Mouse (Mus musculus) hindbrain, embryonic 11.5 days (tissue): ENCODE data around the gene Olfr619. TPM values are rescaled to one million over a fixed set of nuclear protein-coding genes. Genes with fewer than 3 reads are reported as not detected.

Experiments
- ATAC-seq: fragments of 200-750 bp; cut with Nextera tagmentation; 2 replicates; pipeline ENCODE4 v1.8.0; 2017; ENCODE audit warnings: mild to moderate bottlenecking, moderate TSS enrichment, moderate library complexity; ENCODE audit not compliant: low FRiP score
- DNase-seq: peaks from one replicate; pipeline ENCODE4 v3.0.0-alpha.2; 2015; ENCODE audit warnings: low spot score
- H3K27ac ChIP-seq: fragments of 300-500 bp; sonication (generic); 2 replicates; pipeline ENCODE4 v1.5.1; 2014; ENCODE audit warnings: mild to moderate bottlenecking, low read depth, low read length
- H3K27me3 ChIP-seq: fragments of 300-500 bp; sonication (generic); 2 replicates; pipeline ENCODE4 v1.6.1; 2014; ENCODE audit warnings: mild to moderate bottlenecking, low read length, moderate library complexity, mixed read lengths; ENCODE audit not compliant: control insufficient read depth, insufficient read depth
- H3K36me3 ChIP-seq: fragments of 300-500 bp; sonication (generic); 2 replicates; pipeline ENCODE4 v1.6.1; 2014; ENCODE audit warnings: mild to moderate bottlenecking, low read length, moderate library complexity, mixed read lengths; ENCODE audit not compliant: control insufficient read depth, insufficient read depth
- H3K4me1 ChIP-seq: fragments of 300-500 bp; sonication (generic); replicated peaks from 2 replicates; pipeline ENCODE4 v1.6.1; 2014; ENCODE audit warnings: low read length, mixed read lengths; ENCODE audit not compliant: control insufficient read depth, insufficient read depth
- H3K4me2 ChIP-seq: fragments of 300-500 bp; sonication (generic); replicated peaks from 2 replicates; pipeline ENCODE4 v1.6.1; 2014; ENCODE audit warnings: mild to moderate bottlenecking, low read depth, low read length
- H3K4me3 ChIP-seq: fragments of 300-500 bp; sonication (generic); 2 replicates; pipeline ENCODE4 v1.5.1; 2014; ENCODE audit warnings: low read depth, low read length
- H3K9ac ChIP-seq: fragments of 300-500 bp; sonication (generic); 2 replicates; pipeline ENCODE4 v1.6.1; 2014; ENCODE audit warnings: low read depth, low read length
- H3K9me3 ChIP-seq: fragments of 300-500 bp; sonication (generic); 2 replicates; pipeline ENCODE4 v1.6.1; 2016; ENCODE audit warnings: low read length; ENCODE audit not compliant: control insufficient read depth
- WGBS: fragments of 180-500 bp; shearing (Covaris S2); extraction: QIAGEN DNeasy Blood & Tissue Kit; methylation state at CpG from one replicate; pipeline ENCODE4 v1.1.7; 2014; 5-methylcytosine and 5-hydroxymethylcytosine counted together
- polyA plus RNA-seq: library from polyadenylated mRNA; unstranded; fragments of >200 nt; fragmentation: Nextera tagmentation; extraction: Ambion mirVana; gene quantifications from 2 replicates; pipeline ENCODE4 v1.2.1, GENCODE M21; 2014

The Olfr619 gene
- polyA plus RNA-seq = not detected in 2 replicates

- H3K4me1 ChIP-seq = no peaks in the 10 kb centered on the region
- no peak within 1 kb of the TSS for H3K27ac ChIP-seq
- no peak within 1 kb of the TSS for H3K4me2 ChIP-seq
- H3K9ac ChIP-seq = no peak within 1 kb of the TSS
- H3K36me3 ChIP-seq = no peaks in the 10 kb centered on the region
- DNase-seq = no peak
- no peaks in the 10 kb centered on the region for H3K9me3 ChIP-seq
- ATAC-seq = no peak
- H3K27me3 ChIP-seq = no peaks in the 10 kb centered on the region
- no peak within 1 kb of the TSS for H3K4me3 ChIP-seq
Observed at GRCm38 (mm10) chr7:103600275-103600674, at the start of gene Olfr619. Gene Olfr619, plus strand, starts transcription at chr7:103600575.

- H3K27me3 ChIP-seq = no peaks in the 10 kb centered on the region
- 87% methylated on average over 2 of the region's 2 CpGs for WGBS
- H3K4me2 ChIP-seq = no peak within 1 kb of the TSS
- H3K27ac ChIP-seq = no peak within 1 kb of the TSS
- no peaks in the 10 kb centered on the region for H3K36me3 ChIP-seq
- no peaks in the 10 kb centered on the region for H3K9me3 ChIP-seq
- DNase-seq (no peak), ATAC-seq (no peak)
- no peak within 1 kb of the TSS for H3K4me3 ChIP-seq
- no peak within 1 kb of the TSS for H3K9ac ChIP-seq
- no peaks in the 10 kb centered on the region for H3K4me1 ChIP-seq
Observed at GRCm38 (mm10) chr7:103555779-103556178, 44.6 kb upstream of the Olfr619 start, which contains the start of gene Olfr615. Gene Olfr615, plus strand, starts transcription at chr7:103556079.

- Histone ChIP-seq H3K27me3 (no peaks in the 10 kb centered on the region), H3K9me3 (no peaks in the 10 kb centered on the region), H3K27ac (no peak within 1 kb of the TSS), H3K4me3 (no peak within 1 kb of the TSS), H3K9ac (no peak within 1 kb of the TSS), H3K4me2 (no peak within 1 kb of the TSS), H3K36me3 (no peaks in the 10 kb centered on the region), H3K4me1 (no peaks in the 10 kb centered on the region)
- WGBS = 77% methylated on average over 3 of the region's 3 CpGs
- no peak for DNase-seq
- ATAC-seq = no peak
Observed at GRCm38 (mm10) chr7:103569043-103569442, 31.3 kb upstream of the Olfr619 start, which contains the start of gene Olfr616. Gene Olfr616, minus strand, starts transcription at chr7:103569143.

- no peak for DNase-seq
- H3K9me3 ChIP-seq = no peaks in the 10 kb centered on the region
- no peaks in the 10 kb centered on the region for H3K36me3 ChIP-seq
- no peak within 1 kb of the TSS for H3K4me2 ChIP-seq
- no peaks in the 10 kb centered on the region for H3K27me3 ChIP-seq
- ATAC-seq = no peak
- 90% methylated on average over 1 of the region's 1 CpGs for WGBS
- no peak within 1 kb of the TSS for H3K27ac ChIP-seq
- H3K4me3 ChIP-seq = no peak within 1 kb of the TSS
- no peaks in the 10 kb centered on the region for H3K4me1 ChIP-seq
- no peak within 1 kb of the TSS for H3K9ac ChIP-seq
Observed at GRCm38 (mm10) chr7:103572761-103573160, 27.6 kb upstream of the Olfr619 start, which contains the start of gene Olfr617. Gene Olfr617, plus strand, starts transcription at chr7:103573061.

GRCm38 (mm10) chr7:103589803-103590202 is 10.6 kb upstream of the Olfr619 start, which contains the start of gene Olfr618:
Gene Olfr618, plus strand, starts transcription at chr7:103590103.
- ATAC-seq (no peak), DNase-seq (no peak)
- Histone ChIP-seq H3K4me3 (no peak within 1 kb of the TSS), H3K4me2 (no peak within 1 kb of the TSS), H3K9ac (no peak within 1 kb of the TSS), H3K4me1 (no peaks in the 10 kb centered on the region), H3K27me3 (no peaks in the 10 kb centered on the region), H3K27ac (no peak within 1 kb of the TSS), H3K9me3 (no peaks in the 10 kb centered on the region), H3K36me3 (no peaks in the 10 kb centered on the region)
- 67% methylated on average over 2 of the region's 2 CpGs for WGBS

GRCm38 (mm10) chr7:103607425-103607824 is 7.0 kb downstream of the Olfr619 start:
- 83% methylated on average over 2 of the region's 2 CpGs for WGBS

GRCm38 (mm10) chr7:103612434-103612833 is 12.1 kb downstream of the Olfr619 start, which contains the start of gene Olfr620:
Gene Olfr620, minus strand, starts transcription at chr7:103612534.
- WGBS = 78% methylated on average over 2 of the region's 2 CpGs
- Histone ChIP-seq H3K4me1 (no peaks in the 10 kb centered on the region), H3K9ac (no peak within 1 kb of the TSS), H3K27ac (no peak within 1 kb of the TSS), H3K9me3 (no peaks in the 10 kb centered on the region), H3K27me3 (no peaks in the 10 kb centered on the region), H3K4me3 (no peak within 1 kb of the TSS), H3K4me2 (no peak within 1 kb of the TSS), H3K36me3 (no peaks in the 10 kb centered on the region)
- ATAC-seq (no peak), DNase-seq (no peak)

More at GRCm38 (mm10) chr7:103607425-103607824, 7.0 kb downstream of the Olfr619 start:
- no peak for ATAC-seq
- H3K27ac ChIP-seq = no peak overlapping the region
- H3K9me3 ChIP-seq = no peaks in the 10 kb centered on the region
- no peak overlapping the region for H3K4me2 ChIP-seq
- H3K4me1 ChIP-seq = no peaks in the 10 kb centered on the region
- no peak overlapping the region for H3K4me3 ChIP-seq
- H3K36me3 ChIP-seq = no peaks in the 10 kb centered on the region
- no peaks in the 10 kb centered on the region for H3K27me3 ChIP-seq
- no peak overlapping the region for H3K9ac ChIP-seq
- no peak for DNase-seq

- no peaks in the 10 kb centered on the region for H3K9me3 ChIP-seq
- no peak overlapping the region for H3K4me3 ChIP-seq
- ATAC-seq = no peak
- H3K4me2 ChIP-seq = no peak overlapping the region
- no peak overlapping the region for H3K9ac ChIP-seq
- H3K27me3 ChIP-seq = no peaks in the 10 kb centered on the region
- no peak overlapping the region for H3K27ac ChIP-seq
- H3K4me1 ChIP-seq = no peaks in the 10 kb centered on the region
- no peak for DNase-seq
- no peaks in the 10 kb centered on the region for H3K36me3 ChIP-seq
Observed at GRCm38 (mm10) chr7:103636795-103637194, 36.4 kb downstream of the Olfr619 start.

- 84% methylated on average over 1 of the region's 1 CpGs for WGBS
- Histone ChIP-seq H3K9me3 (no peaks in the 10 kb centered on the region), H3K9ac (no peak within 1 kb of the TSS), H3K27ac (no peak within 1 kb of the TSS), H3K4me3 (no peak within 1 kb of the TSS), H3K4me2 (no peak within 1 kb of the TSS), H3K4me1 (no peaks in the 10 kb centered on the region), H3K36me3 (no peaks in the 10 kb centered on the region), H3K27me3 (no peaks in the 10 kb centered on the region)
- ATAC-seq (no peak), DNase-seq (no peak)
Observed at GRCm38 (mm10) chr7:103642602-103643001, 42.2 kb downstream of the Olfr619 start, which contains the start of gene Olfr622. Gene Olfr622, minus strand, starts transcription at chr7:103642702.
